Mouse (Mus musculus) olfactory bulb, adult 2 months (tissue): ENCODE results near the gene Pip5k1b.

ENCODE experiments used
- CTCF ChIP-seq: fragments of 200-500 bp; IDR thresholded peaks from 2 replicates; pipeline ENCODE4 v1.5.1; 2012; ENCODE audit warnings: low read depth, mild to moderate bottlenecking, low read length, moderate library complexity; ENCODE audit not compliant: insufficient read depth
- POLR2A ChIP-seq: fragments of 200-500 bp; IDR thresholded peaks from 2 replicates; pipeline ENCODE4 v1.6.1; 2012; ENCODE audit warnings: mild to moderate bottlenecking, low read depth, low read length, moderate library complexity; ENCODE audit not compliant: insufficient read depth

DNA sequence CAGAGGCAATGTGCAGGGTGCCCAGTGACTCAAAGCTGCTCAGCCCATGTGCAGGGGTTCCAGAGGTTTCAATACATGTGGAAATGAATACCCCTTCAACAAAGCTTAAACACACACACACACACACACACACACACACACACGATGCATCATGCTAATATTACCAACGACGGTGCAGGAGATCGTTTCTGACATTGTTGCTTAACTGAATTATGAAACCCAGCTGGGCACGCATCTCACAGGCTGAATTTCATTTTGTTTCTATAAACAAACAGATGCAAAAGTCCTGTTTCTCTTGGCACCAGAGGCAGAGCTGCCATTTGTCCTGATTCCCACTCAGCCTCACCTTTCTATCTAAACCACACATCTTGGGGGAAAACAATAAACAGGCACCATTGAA is 18.8 kb downstream of the Pip5k1b start:
- TF ChIP-seq CTCF (no peak), POLR2A (no peak)
